Mouse (Mus musculus) heart, embryonic 16.5 days (tissue): Measurements from ENCODE around the gene Acvr2b. TPM values are rescaled to one million over a fixed set of nuclear protein-coding genes. Genes with fewer than 3 reads are reported as not detected.
A peak's percentile ranks its signal among the peaks of the same experiment; 100 is the strongest.

Experiments
- ATAC-seq: fragments of 200-750 bp; cut with Nextera tagmentation; replicated peaks from 2 replicates; pipeline ENCODE4 v1.8.0; 2017; ENCODE audit warnings: moderate number of reproducible peaks; ENCODE audit not compliant: insufficient read depth, low FRiP score; ENCODE audit errors: extremely low read depth
- H3K27ac ChIP-seq: fragments of 300-500 bp; sonication (generic); 2 replicates; pipeline ENCODE4 v1.5.1; 2014; ENCODE audit warnings: mild to moderate bottlenecking, low read length, control low read depth, moderate library complexity
- H3K27me3 ChIP-seq: fragments of 300-500 bp; sonication (generic); 2 replicates; pipeline ENCODE4 v1.6.1; 2014; ENCODE audit warnings: low read length, mixed read lengths; ENCODE audit not compliant: control insufficient read depth, insufficient read depth
- H3K36me3 ChIP-seq: fragments of 300-500 bp; sonication (generic); 2 replicates; pipeline ENCODE4 v1.6.1; 2014; ENCODE audit not compliant: control insufficient read depth, insufficient read depth
- H3K4me1 ChIP-seq: fragments of 300-500 bp; sonication (generic); 2 replicates; pipeline ENCODE4 v1.6.1; 2014; ENCODE audit warnings: low read length, mixed read lengths; ENCODE audit not compliant: control insufficient read depth, insufficient read depth
- H3K4me2 ChIP-seq: fragments of 300-500 bp; sonication (generic); 2 replicates; pipeline ENCODE4 v1.6.1; 2014; ENCODE audit warnings: low read depth, mild to moderate bottlenecking, control low read depth, low read length
- H3K4me3 ChIP-seq: fragments of 300-500 bp; sonication (generic); 2 replicates; pipeline ENCODE4 v1.5.1; 2014; ENCODE audit warnings: mild to moderate bottlenecking, control low read depth, low read length
- H3K9ac ChIP-seq: fragments of 300-500 bp; sonication (generic); 2 replicates; pipeline ENCODE4 v1.6.1; 2014; ENCODE audit warnings: low read length, control low read depth
- H3K9me3 ChIP-seq: fragments of 300-500 bp; sonication (generic); replicated peaks from 2 replicates; pipeline ENCODE4 v1.6.1; 2016; ENCODE audit warnings: low read length; ENCODE audit not compliant: control insufficient read depth
- WGBS: fragments of 180-500 bp; shearing (Covaris S2); extraction: QIAGEN DNeasy Blood & Tissue Kit; methylation state at CpG from one replicate; pipeline ENCODE4 v1.1.7; 2014; 5-methylcytosine and 5-hydroxymethylcytosine counted together
- polyA plus RNA-seq: library from polyadenylated mRNA; unstranded; fragments of >200 nt; fragmentation: Nextera tagmentation; extraction: Ambion mirVana; gene quantifications from 2 replicates; pipeline ENCODE4 v1.2.1, GENCODE M21; 2015

Gene Acvr2b
- polyA plus RNA-seq, 1 experiment from 2014 or later = 7.3 TPM

- no peak for ATAC-seq
- Histone ChIP-seq H3K4me3 (no peak overlapping the region), H3K4me1 (peaks cover 56% of the 10 kb centered on the region), H3K9me3 (no peaks in the 10 kb centered on the region), H3K4me2 (no peak overlapping the region), H3K27me3 (no peaks in the 10 kb centered on the region), H3K9ac (no peak overlapping the region), H3K27ac (no peak overlapping the region), H3K36me3 (no peaks in the 10 kb centered on the region)
- 57% methylated on average over 9 of the region's 9 CpGs for WGBS
Observed at GRCm38 (mm10) chr9:119473608-119474164, 71.8 kb downstream of the Acvr2b start.

GRCm38 (mm10) chr9:119474717-119475611 lies 73.0 kb downstream of the Acvr2b start:
- H3K27me3 ChIP-seq = no peaks in the 10 kb centered on the region
- no peaks in the 10 kb centered on the region for H3K9me3 ChIP-seq
- H3K27ac ChIP-seq = 0 out of 2 replicates have a peak overlapping the region, but pooled peaks have one; percentile 11
- H3K9ac ChIP-seq = 0 out of 2 replicates have a peak overlapping the region, but pooled peaks have one; percentile 15
- H3K4me2 ChIP-seq = no peak overlapping the region
- H3K4me1 ChIP-seq = peaks cover 59% of the 10 kb centered on the region
- WGBS = 54% methylated on average over 15 of the region's 15 CpGs
- no peaks in the 10 kb centered on the region for H3K36me3 ChIP-seq
- ATAC-seq = no peak
- no peak overlapping the region for H3K4me3 ChIP-seq

GRCm38 (mm10) chr9:119477754-119478153 lies 75.8 kb downstream of the Acvr2b start:
- WGBS = 48% methylated on average over 6 of the region's 6 CpGs
- Histone ChIP-seq H3K9me3 (no peaks in the 10 kb centered on the region), H3K27ac (no peak overlapping the region), H3K4me2 (no peak overlapping the region), H3K4me1 (peaks cover 42% of the 10 kb centered on the region), H3K4me3 (no peak overlapping the region), H3K27me3 (no peaks in the 10 kb centered on the region), H3K36me3 (no peaks in the 10 kb centered on the region), H3K9ac (no peak overlapping the region)
- ATAC-seq = no peak

GRCm38 (mm10) chr9:119478345-119478744 lies 76.4 kb downstream of the Acvr2b start:
- WGBS = 66% methylated on average over 11 of the region's 11 CpGs
- H3K27me3 ChIP-seq = no peaks in the 10 kb centered on the region; the same call in 1 of the 2 replicates

GRCm38 (mm10) chr9:119479297-119479696 lies 77.4 kb downstream of the Acvr2b start:
- Histone ChIP-seq H3K9me3 (no peaks in the 10 kb centered on the region), H3K4me1 (peaks cover 28% of the 10 kb centered on the region), H3K9ac (no peak overlapping the region), H3K4me2 (no peak overlapping the region), H3K4me3 (no peak overlapping the region), H3K27ac (peak overlapping the region; percentile 68), H3K27me3 (no peaks in the 10 kb centered on the region; the same call in 1 of the 2 replicates), H3K36me3 (no peaks in the 10 kb centered on the region)
- peak; percentile 76 for ATAC-seq
- 27% methylated on average over 8 of the region's 8 CpGs for WGBS

More at GRCm38 (mm10) chr9:119478345-119478744, 76.4 kb downstream of the Acvr2b start:
- no peak overlapping the region for H3K4me2 ChIP-seq
- no peak overlapping the region for H3K9ac ChIP-seq
- no peaks in the 10 kb centered on the region for H3K36me3 ChIP-seq
- no peak overlapping the region for H3K4me3 ChIP-seq
- peaks cover 37% of the 10 kb centered on the region for H3K4me1 ChIP-seq
- ATAC-seq = no peak
- no peak overlapping the region; the same call in 1 of the 2 replicates for H3K27ac ChIP-seq
- H3K9me3 ChIP-seq = no peaks in the 10 kb centered on the region

- H3K9me3 ChIP-seq = no peaks in the 10 kb centered on the region
- peaks cover 16% of the 10 kb centered on the region for H3K4me1 ChIP-seq
- ATAC-seq = no peak
- H3K4me2 ChIP-seq = no peak overlapping the region
- H3K4me3 ChIP-seq = no peak overlapping the region
- 85% methylated on average over 4 of the region's 4 CpGs for WGBS
- no peak overlapping the region for H3K27ac ChIP-seq
- H3K27me3 ChIP-seq = no peaks in the 10 kb centered on the region; the same call in 1 of the 2 replicates
- H3K36me3 ChIP-seq = no peaks in the 10 kb centered on the region; the same call in 1 of the 2 replicates
- H3K9ac ChIP-seq = no peak overlapping the region
Observed at GRCm38 (mm10) chr9:119481612-119482011, 79.7 kb downstream of the Acvr2b start.

GRCm38 (mm10) chr9:119483554-119484353 lies 81.8 kb downstream of the Acvr2b start:
- Histone ChIP-seq H3K4me3 (no peak overlapping the region), H3K36me3 (no peaks in the 10 kb centered on the region; the same call in 1 of the 2 replicates), H3K27ac (no peak overlapping the region), H3K9me3 (no peaks in the 10 kb centered on the region), H3K4me1 (peaks cover 12% of the 10 kb centered on the region), H3K27me3 (no peaks in the 10 kb centered on the region; the same call in 1 of the 2 replicates), H3K4me2 (no peak overlapping the region), H3K9ac (no peak overlapping the region)
- ATAC-seq = no peak
- WGBS = 60% methylated on average over 23 of the region's 23 CpGs

GRCm38 (mm10) chr9:119484420-119484819 lies 82.5 kb downstream of the Acvr2b start:
- Histone ChIP-seq H3K27me3 (no peaks in the 10 kb centered on the region; the same call in 1 of the 2 replicates), H3K27ac (no peak overlapping the region), H3K36me3 (peaks cover 5% of the 10 kb centered on the region), H3K9me3 (no peaks in the 10 kb centered on the region), H3K9ac (no peak overlapping the region), H3K4me2 (no peak overlapping the region), H3K4me1 (peaks cover 6% of the 10 kb centered on the region; the same call in 1 of the 2 replicates), H3K4me3 (no peak overlapping the region)
- WGBS = 75% methylated on average over 9 of the region's 9 CpGs
- no peak for ATAC-seq
